Mouse (Mus musculus) CH12.LX (cell line): ENCODE results near the gene Polr3b. TPM values are rescaled to one million over a fixed set of nuclear protein-coding genes. Genes with fewer than 3 reads are reported as not detected.

Source experiments
- DNase-seq: peaks from one replicate; pipeline ENCODE4 v3.0.0-alpha.2; 2013; ENCODE audit errors: extremely low read depth
- H3K27ac ChIP-seq: 2 replicates; pipeline ENCODE4 v1.5.1; 2012; ENCODE audit warnings: low read depth, mild to moderate bottlenecking, control low read depth, moderate library complexity; ENCODE audit not compliant: insufficient read depth
- H3K27me3 ChIP-seq: replicated peaks from 2 replicates; pipeline ENCODE3; 2012; ENCODE audit warnings: inconsistent platforms
- H3K36me3 ChIP-seq, 2 experiments: replicated peaks in 1 of 2; 2 replicates each; pipeline versions ENCODE3 to v1.6.1; 2012; ENCODE audit warnings: inconsistent platforms in 1 of 2, low read length in 1 of 2, mild to moderate bottlenecking in 1 of 2, mixed read lengths in 1 of 2, moderate library complexity in 1 of 2; ENCODE audit not compliant: control insufficient read depth in 1 of 2, insufficient read depth in 1 of 2
- H3K4me1 ChIP-seq, 2 experiments: 2 replicates each; pipeline ENCODE4 v1.6.1; 2012; ENCODE audit warnings: inconsistent platforms in 1 of 2, moderate library complexity in 1 of 2; ENCODE audit not compliant: insufficient read depth in 2 of 2, control insufficient read depth in 1 of 2
- H3K4me2 ChIP-seq: 2 replicates; pipeline ENCODE4 v1.6.1; 2012; ENCODE audit warnings: low read depth, mild to moderate bottlenecking, control low read depth; ENCODE audit not compliant: poor library complexity, insufficient read depth, severe bottlenecking
- H3K4me3 ChIP-seq, 3 experiments: fragments of 150-350 bp in 1 of 3; sonication (generic) in 1 of 3; replicated peaks in 1 of 3; 2 replicates each; pipeline versions ENCODE3 to v1.5.1; 2011 to 2012; ENCODE audit warnings: low read depth in 2 of 3, low read length in 2 of 3, mild to moderate bottlenecking in 2 of 3, moderate library complexity in 2 of 3, control low read depth in 1 of 3, improper control_type of control experiment in 1 of 3, inconsistent platforms in 1 of 3, mixed read lengths in 1 of 3; ENCODE audit not compliant: poor library complexity in 1 of 3
- H3K79me2 ChIP-seq: replicated peaks from 2 replicates; pipeline ENCODE4 v1.6.1; 2012; ENCODE audit warnings: mild to moderate bottlenecking, moderate library complexity; ENCODE audit not compliant: control insufficient read depth, poor library complexity, insufficient read depth, severe bottlenecking; ENCODE audit errors: extremely low read depth
- H3K9ac ChIP-seq: 2 replicates; pipeline ENCODE4 v1.6.1; 2012; ENCODE audit warnings: low read depth, mild to moderate bottlenecking, control low read depth, moderate library complexity; ENCODE audit not compliant: insufficient read depth
- H3K9me3 ChIP-seq: replicated peaks from 2 replicates; pipeline ENCODE3; 2012; ENCODE audit warnings: low read length, inconsistent platforms, mixed read lengths
- BHLHE40 ChIP-seq: IDR thresholded peaks from 2 replicates; pipeline ENCODE4 v1.6.1; 2011; ENCODE audit warnings: mild to moderate bottlenecking, low read depth, low read length, improper control_type of control experiment
- CHD2 ChIP-seq: IDR thresholded peaks from 2 replicates; pipeline ENCODE4 v1.6.1; 2011; ENCODE audit warnings: low read length, improper control_type of control experiment
- E2F4 ChIP-seq: IDR thresholded peaks from 2 replicates; pipeline ENCODE4 v1.6.1; 2011; ENCODE audit warnings: low read depth, low read length, improper control_type of control experiment; ENCODE audit not compliant: insufficient replicate concordance
- ELF1 ChIP-seq: IDR thresholded peaks from 2 replicates; pipeline ENCODE4 v1.6.1; 2014; ENCODE audit warnings: low read depth, mild to moderate bottlenecking, inconsistent platforms, low read length, improper control_type of control experiment
- HCFC1 ChIP-seq: IDR thresholded peaks from 2 replicates; pipeline ENCODE4 v1.6.1; 2012; ENCODE audit warnings: low read depth, mild to moderate bottlenecking, inconsistent platforms, low read length, improper control_type of control experiment
- IRF4 ChIP-seq: IDR thresholded peaks from 2 replicates; pipeline ENCODE4 v1.6.1; 2014; ENCODE audit warnings: low read depth, mild to moderate bottlenecking, inconsistent platforms, low read length, improper control_type of control experiment
- JUN ChIP-seq: IDR thresholded peaks from 2 replicates; pipeline ENCODE4 v1.6.1; 2011; ENCODE audit warnings: low read depth, mild to moderate bottlenecking, low read length, improper control_type of control experiment, moderate library complexity; ENCODE audit not compliant: insufficient read depth
- KAT2A ChIP-seq: IDR thresholded peaks from 2 replicates; pipeline ENCODE4 v1.6.1; 2012; ENCODE audit warnings: low read length, improper control_type of control experiment, inconsistent platforms; ENCODE audit not compliant: insufficient replicate concordance
- MAFK ChIP-seq: IDR thresholded peaks from 2 replicates; pipeline ENCODE4 v1.6.1; 2011; ENCODE audit warnings: low read length, improper control_type of control experiment; ENCODE audit not compliant: insufficient replicate concordance
- MAX ChIP-seq: IDR thresholded peaks from 2 replicates; pipeline ENCODE4 v1.6.1; 2011; ENCODE audit warnings: low read length, improper control_type of control experiment
- MAZ ChIP-seq: IDR thresholded peaks from 2 replicates; pipeline ENCODE4 v1.6.1; 2012; ENCODE audit warnings: low read depth, mild to moderate bottlenecking, inconsistent platforms, low read length, improper control_type of control experiment, moderate library complexity
- MEF2A ChIP-seq: IDR thresholded peaks from 2 replicates; pipeline ENCODE4 v1.6.1; 2014; ENCODE audit warnings: low read depth, mild to moderate bottlenecking, inconsistent platforms, low read length, improper control_type of control experiment, borderline replicate concordance
- MXI1 ChIP-seq: IDR thresholded peaks from 2 replicates; pipeline ENCODE4 v1.6.1; 2011; ENCODE audit warnings: mild to moderate bottlenecking, low read depth, low read length, improper control_type of control experiment
- NELFE ChIP-seq: IDR thresholded peaks from 2 replicates; pipeline ENCODE4 v1.6.1; 2011; ENCODE audit warnings: low read depth, low read length, improper control_type of control experiment
- PAX5 ChIP-seq: IDR thresholded peaks from 2 replicates; pipeline ENCODE4 v1.6.1; 2012; ENCODE audit warnings: low read length, inconsistent platforms, mixed read lengths
- POLR2A ChIP-seq: IDR thresholded peaks from 2 replicates; pipeline ENCODE4 v1.6.1; 2011; ENCODE audit warnings: low read depth, mild to moderate bottlenecking, improper control_type of control experiment, low read length
- RAD21 ChIP-seq: IDR thresholded peaks from 2 replicates; pipeline ENCODE4 v1.6.1; 2011; ENCODE audit warnings: low read depth, mild to moderate bottlenecking, low read length, improper control_type of control experiment, moderate library complexity
- RCOR1 ChIP-seq: conservative IDR thresholded peaks from 2 replicates; pipeline ENCODE4 v1.6.1; 2012; ENCODE audit warnings: low read depth, mild to moderate bottlenecking, inconsistent platforms, low read length, improper control_type of control experiment
- SIN3A ChIP-seq: IDR thresholded peaks from 2 replicates; pipeline ENCODE4 v1.6.1; 2012; ENCODE audit warnings: low read length, improper control_type of control experiment, inconsistent platforms
- TBP ChIP-seq: conservative IDR thresholded peaks from 2 replicates; pipeline ENCODE4 v1.6.1; 2011; ENCODE audit warnings: low read depth, low read length, improper control_type of control experiment
- UBTF ChIP-seq: IDR thresholded peaks from 2 replicates; pipeline ENCODE4 v1.6.1; 2012; ENCODE audit warnings: low read depth, mild to moderate bottlenecking, inconsistent platforms, low read length, improper control_type of control experiment, moderate library complexity
- ZC3H11A ChIP-seq: IDR thresholded peaks from 2 replicates; pipeline ENCODE4 v1.6.1; 2012; ENCODE audit warnings: low read depth, mild to moderate bottlenecking, inconsistent platforms, low read length, improper control_type of control experiment
- ZMIZ1 ChIP-seq: IDR thresholded peaks from 2 replicates; pipeline ENCODE4 v1.6.1; 2012; ENCODE audit warnings: low read depth, mild to moderate bottlenecking, inconsistent platforms, low read length, improper control_type of control experiment
- ZNF384 ChIP-seq: IDR thresholded peaks from 2 replicates; pipeline ENCODE4 v1.6.1; 2012; ENCODE audit warnings: low read depth, low read length, improper control_type of control experiment, inconsistent platforms
- dilution Hi-C: fragments of 300-500 bp; cut with MboI; formaldehyde crosslinking; loops from 2 replicates; pipeline ENCODE4 v1.14.3; 2020; ENCODE audit warnings: low sequenced_read_pairs; ENCODE audit not compliant: extremely low pct_unique_long_range_greater_than_20kb, extremely low pct_ligation_motif_present
- in situ Hi-C: fragments of 300-500 bp; cut with MboI; formaldehyde crosslinking; loops from 3 replicates; pipeline ENCODE4 v1.14.3; 2019; ENCODE audit warnings: low sequenced_read_pairs, low pct_ligation_motif_present, low pct_unique_long_range_greater_than_20kb, mixed read lengths
- polyA plus RNA-seq: library from polyadenylated mRNA; unstranded; fragments of >175 nt; gene quantifications from 2 replicates; pipeline ENCODE4 v1.2.1, GENCODE M21; 2012; ENCODE audit warnings: low read depth; ENCODE audit not compliant: insufficient read length
- total RNA-seq, 2 experiments: library from RNA; depleted of rRNA; stranded (reverse); fragments of 300-350 nt in 1 of 2; fragments of >200 nt in 1 of 2; gene quantifications; 2 replicates each; pipeline ENCODE4 v1.2.3; 2012 to 2014

Polr3b gene
- total and polyA plus RNA-seq, 3 experiments, result 13.0 to 20.8 (median 16.3) TPM

- Histone ChIP-seq H3K4me1 (peaks cover 6 to 45% of the 10 kb centered on the region in 2 experiments), H3K79me2 (no peaks in the 10 kb centered on the region), H3K27me3 (peaks cover 4% of the 10 kb centered on the region), H3K9ac (peak overlapping the region; percentile 60), H3K9me3 (no peaks in the 10 kb centered on the region), H3K4me3 (peak overlapping the region; percentile 78 to 93 (median 88)), H3K27ac (peak overlapping the region; percentile 29; the same call in 1 of the 2 replicates), H3K4me2 (peak overlapping the region; percentile 60), H3K36me3 (no peaks in the 10 kb centered on the region)
- DNase-seq, result peak; percentile 65
- dilution Hi-C loops (no loop called here), in situ Hi-C loops (no loop called here)
- TF ChIP-seq BHLHE40, result peak; percentile 71
- TF ChIP-seq MXI1, result peak; percentile 85; the same call in 1 of the 2 replicates
- TF ChIP-seq JUN, result no peak
- no peak for TF ChIP-seq RAD21
- no peak for TF ChIP-seq TBP
- TF ChIP-seq HCFC1, result no peak
- no peak for TF ChIP-seq MEF2A
- no peak for TF ChIP-seq ZMIZ1
- TF ChIP-seq KAT2A, result no peak
- TF ChIP-seq NELFE, result no peak
- TF ChIP-seq ELF1, result peak; percentile 42; the same call in 1 of the 2 replicates
- TF ChIP-seq PAX5, result no peak
- TF ChIP-seq RCOR1, result no peak
- 0 out of 2 replicates have a peak, but pooled peaks have one; percentile 40 for TF ChIP-seq CHD2
- peak; percentile 88 for TF ChIP-seq MAX
- peak; percentile 67; the same call in 1 of the 2 replicates for TF ChIP-seq MAZ
- TF ChIP-seq IRF4, result no peak
- no peak for TF ChIP-seq ZNF384
- TF ChIP-seq E2F4, result no peak
- no peak for TF ChIP-seq MAFK
- TF ChIP-seq UBTF, result no peak
- TF ChIP-seq ZC3H11A, result no peak
- TF ChIP-seq SIN3A, result peak; percentile 75; the same call in 1 of the 2 replicates
- no peak; the same call in 1 of the 2 replicates for TF ChIP-seq POLR2A
Measured at GRCm38 (mm10) chr10:84577071-84577727, 44.9 kb upstream of the Polr3b start.
